Mouse (Mus musculus): ENCODE measurements around the gene Cd274.

GRCm38 (mm10) chr19:29393333-29393732 lies 26.1 kb downstream of the Cd274 start:
- no peak for TF ChIP-seq GATA1 (IDR thresholded peaks at IDR 0.05; ENCODE audit: borderline replicate concordance, low read length)
- no peak for TF ChIP-seq FLI1 (IDR thresholded peaks at IDR 0.05; ENCODE audit: low read length)
